Mouse (Mus musculus) heart, postnatal 36 days (tissue): Measurements from ENCODE around the gene Gm5269. TPM values are rescaled to one million over a fixed set of nuclear protein-coding genes. Genes with fewer than 3 reads are reported as not detected.

ENCODE experiments used
- DNase-seq, 2 experiments: peaks; one replicate each; pipeline ENCODE4 v3.0.0; 2021 to 2022
- intact Hi-C: fragments of 180-260 bp; cut with DNase I; formaldehyde crosslinking; loops from one replicate; pipeline ENCODE4 v1.15.1; 2025
- total RNA-seq, 2 experiments: library from RNA; stranded (reverse); gene quantifications; 2 replicates each; pipeline ENCODE4 v1.2.3; 2021

The Gm5269 gene
- total RNA-seq: not detected

DNA sequence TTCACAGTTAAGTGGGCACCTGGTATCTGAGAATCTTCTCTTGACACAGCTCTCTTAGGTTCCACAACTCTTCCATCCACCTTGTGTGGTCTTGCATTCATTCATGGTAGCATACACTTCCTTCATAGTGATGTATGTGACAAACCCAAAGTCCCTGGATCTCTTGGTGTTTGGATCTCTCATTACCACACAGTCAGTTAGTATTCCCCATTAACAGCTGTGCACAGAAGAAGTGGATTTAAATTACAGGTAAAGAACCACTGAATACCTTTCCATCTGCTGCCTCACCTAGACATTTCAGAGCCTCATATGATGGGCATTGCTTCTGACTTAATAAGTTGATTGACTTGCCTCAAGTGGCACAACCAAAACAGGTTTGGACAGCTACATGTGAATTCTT, at the start of gene Gm5269:
Gene Gm5269, minus strand, starts transcription at position 101 of the 400 bp plus-strand sequence.
- intact Hi-C loops: no loop called here
- DNase-seq: no peak

DNA sequence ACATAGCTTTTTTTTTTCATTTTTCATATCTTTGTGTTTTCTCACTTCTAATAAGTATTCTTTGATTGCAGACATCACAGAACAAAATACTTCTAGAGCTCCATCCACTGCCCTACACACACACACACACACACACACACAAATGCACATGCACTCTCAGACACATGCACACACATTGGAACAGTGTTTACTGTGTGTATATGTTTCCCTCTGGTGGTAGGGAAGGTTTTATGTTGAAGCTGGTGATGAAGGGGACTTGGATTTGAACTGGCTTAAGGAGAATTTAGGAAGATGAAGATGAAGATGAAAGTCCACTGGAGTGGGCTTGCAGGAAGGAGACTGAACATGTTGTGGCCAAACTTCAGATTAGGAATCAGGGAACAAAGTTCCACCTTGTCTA, 41.1 kb upstream of the Gm5269 start:
- intact Hi-C loops: loop anchor here (1.0 kb wide), 1 partner anchor 106 kb away; no protein-coding TSS in a partner anchor

DNA sequence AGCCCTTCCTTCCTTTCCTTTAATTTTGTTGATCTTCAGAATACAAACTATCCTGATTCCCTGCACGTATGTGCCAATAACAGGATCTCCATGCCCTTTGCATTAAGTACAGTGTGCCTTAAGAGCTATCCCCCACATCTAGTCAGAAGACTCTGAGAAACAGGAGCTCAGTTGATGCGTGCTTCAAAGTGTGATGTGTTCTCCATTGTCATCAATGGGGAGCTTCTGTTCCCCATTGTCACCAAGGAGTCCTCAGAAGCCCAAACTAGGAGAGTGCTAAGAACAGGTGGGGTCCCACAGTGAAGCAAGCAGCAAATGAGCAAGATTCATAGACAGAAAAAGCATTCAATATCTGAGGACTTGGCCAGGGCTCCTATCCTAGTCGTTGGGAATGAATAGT, 36.8 kb upstream of the Gm5269 start:
- intact Hi-C loops: loop anchor here (5.0 kb wide), 1 partner anchor 60 kb away; no protein-coding TSS in a partner anchor
- no peak for DNase-seq

More for the DNA sequence above, 41.1 kb upstream of the Gm5269 start:
- no peak for DNase-seq

DNA sequence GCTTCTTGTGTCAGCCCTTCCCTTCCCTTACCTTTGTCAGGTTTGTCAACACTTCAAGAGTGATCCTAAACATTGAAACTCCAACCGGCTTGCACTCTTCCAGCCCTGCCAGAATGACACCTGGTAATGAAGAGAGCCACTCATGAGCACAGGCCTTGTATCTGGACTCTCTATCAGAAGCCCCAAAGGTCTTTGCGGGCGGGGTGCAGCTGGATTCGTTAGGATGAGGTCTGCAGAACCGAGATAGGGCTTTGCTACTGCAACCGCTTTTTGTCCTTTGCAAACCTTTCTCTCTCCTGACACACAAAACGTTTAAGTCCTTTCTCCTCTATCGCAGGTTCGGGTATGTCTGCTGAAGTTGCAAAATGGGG, 36.3 kb upstream of the Gm5269 start, which contains the start of gene Slc40a1:
Gene Slc40a1, minus strand, starts transcription at position 131 of the 371 bp plus-strand sequence.
- intact Hi-C loops: loop anchor here (5.0 kb wide), 1 partner anchor 59 kb away; no protein-coding TSS in a partner anchor
- no peak for DNase-seq

DNA sequence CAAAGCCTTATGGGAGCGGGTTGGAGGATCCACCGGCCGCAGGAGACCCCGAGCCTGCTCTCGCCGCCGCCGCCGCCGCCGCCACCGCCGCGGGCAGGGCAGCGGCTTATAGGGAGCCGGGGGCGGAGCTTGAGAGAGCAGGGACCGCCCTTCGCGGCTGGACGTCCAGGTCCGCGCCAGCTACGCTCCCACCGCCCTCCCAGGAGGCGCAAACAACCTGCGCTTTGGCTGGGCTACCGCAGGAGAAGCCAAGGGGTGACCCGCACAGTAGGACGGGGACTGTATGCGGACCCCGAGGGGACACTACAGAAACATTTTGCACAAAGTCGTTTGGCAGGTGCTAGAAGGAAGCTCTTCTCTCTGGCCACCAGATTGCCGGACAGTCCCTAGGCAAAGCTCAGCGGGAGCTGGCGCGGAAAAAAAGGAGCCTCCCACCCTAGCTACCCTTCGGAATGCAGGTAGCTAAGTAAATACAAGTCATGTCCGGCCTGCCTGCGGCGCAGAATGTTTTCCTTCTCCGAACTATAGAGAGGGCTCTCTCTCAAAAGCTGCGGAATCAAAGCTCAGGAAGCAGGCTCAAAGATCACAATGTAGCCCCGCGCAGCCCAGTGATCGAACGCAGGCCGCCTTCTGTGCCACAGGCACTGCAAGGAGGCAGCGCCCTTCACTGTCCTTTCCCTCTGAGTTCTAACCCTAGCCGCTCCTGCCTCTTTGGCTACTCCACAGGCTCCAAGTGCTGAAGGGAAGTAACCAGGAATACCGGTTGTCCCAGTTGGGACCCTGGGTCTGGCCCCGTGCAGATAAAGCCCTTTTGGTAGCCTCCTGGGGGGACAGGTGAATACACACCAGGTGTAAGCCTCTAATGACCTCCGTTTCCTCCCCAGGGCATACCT, 35.7 kb upstream of the Gm5269 start:
- intact Hi-C loops: loop anchor here (5.0 kb wide), 1 partner anchor 58 kb away; no protein-coding TSS in a partner anchor
- DNase-seq: peak; percentile 82

DNA sequence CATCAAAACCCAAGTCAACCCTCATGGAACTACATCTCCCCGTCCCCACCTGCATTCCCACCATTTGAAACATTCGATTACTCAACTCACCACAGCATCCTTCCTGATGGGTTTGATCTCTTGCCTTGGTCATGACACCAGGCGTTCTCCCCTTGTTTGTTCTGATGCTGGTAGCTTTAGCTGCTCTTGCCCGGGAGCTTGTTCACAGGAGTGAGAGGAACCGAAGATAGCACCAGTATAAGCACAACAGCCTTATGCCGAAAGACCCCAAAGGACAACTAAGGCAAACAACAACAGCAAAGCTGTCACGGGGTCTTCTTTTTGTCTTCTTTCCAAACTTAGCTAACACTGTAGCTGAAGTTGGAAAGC, 35.0 kb upstream of the Gm5269 start:
- DNase-seq: no peak
- intact Hi-C loops: loop anchor here (5.0 kb wide), 1 partner anchor 58 kb away; no protein-coding TSS in a partner anchor

DNA sequence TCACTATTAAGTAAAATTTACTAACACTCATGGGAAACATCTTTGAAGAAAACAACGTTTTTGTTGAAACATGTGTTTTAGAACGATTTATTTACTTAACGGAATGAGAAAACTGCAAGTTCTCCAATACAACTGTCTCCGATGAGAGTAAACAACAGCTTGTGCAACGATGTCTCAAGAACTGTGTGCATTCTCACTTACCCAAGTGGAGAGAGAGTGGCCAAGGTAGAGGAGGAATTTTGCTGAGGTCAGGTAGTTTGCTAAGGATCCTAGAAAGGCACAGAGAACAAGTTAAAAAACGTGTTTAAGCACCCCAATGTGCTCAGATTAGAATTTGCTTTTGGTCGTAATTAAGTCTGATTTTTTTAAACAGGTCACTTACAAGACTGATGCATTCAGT, 34.4 kb upstream of the Gm5269 start:
- DNase-seq: no peak
- intact Hi-C loops: no loop called here

DNA sequence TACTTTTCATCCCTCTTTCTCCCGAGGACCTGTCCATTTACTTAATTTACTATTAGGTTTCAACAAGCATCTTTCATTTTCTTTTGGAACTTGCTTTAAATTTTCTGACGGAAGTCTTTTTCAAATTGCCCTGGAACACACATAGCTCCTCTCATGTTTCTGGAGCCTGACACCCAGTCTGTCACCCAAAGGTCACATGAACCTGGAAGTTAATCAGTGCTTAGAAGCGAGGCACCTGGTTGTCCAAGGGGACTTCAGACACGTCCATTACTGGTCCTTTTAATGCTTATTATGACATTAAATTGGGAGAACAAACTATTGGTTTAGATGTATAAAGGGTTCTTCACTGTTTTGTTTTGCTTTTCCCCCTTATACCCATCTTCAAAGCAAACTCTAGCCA, 33.2 kb upstream of the Gm5269 start:
- no peak for DNase-seq
- intact Hi-C loops: no loop called here

DNA sequence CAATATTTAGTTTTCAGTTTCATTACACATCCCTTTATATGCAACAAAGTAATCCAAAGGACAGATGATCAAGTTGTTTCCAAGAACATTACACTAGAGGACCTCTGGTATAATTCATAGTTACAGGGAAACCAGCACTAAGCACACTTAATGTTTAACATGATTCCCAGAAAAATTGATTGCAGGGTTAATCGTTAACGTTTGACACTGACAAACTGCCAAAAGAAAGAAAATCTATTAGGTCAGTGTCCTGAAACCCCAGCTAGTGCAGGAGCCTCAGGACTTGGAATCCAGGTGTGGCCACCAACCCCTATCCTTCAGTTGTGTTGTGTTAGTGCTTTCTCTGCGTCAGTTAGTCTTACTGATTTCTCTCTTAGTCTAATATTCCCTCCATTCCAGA, 30.6 kb upstream of the Gm5269 start:
- no peak for DNase-seq
- intact Hi-C loops: no loop called here

DNA sequence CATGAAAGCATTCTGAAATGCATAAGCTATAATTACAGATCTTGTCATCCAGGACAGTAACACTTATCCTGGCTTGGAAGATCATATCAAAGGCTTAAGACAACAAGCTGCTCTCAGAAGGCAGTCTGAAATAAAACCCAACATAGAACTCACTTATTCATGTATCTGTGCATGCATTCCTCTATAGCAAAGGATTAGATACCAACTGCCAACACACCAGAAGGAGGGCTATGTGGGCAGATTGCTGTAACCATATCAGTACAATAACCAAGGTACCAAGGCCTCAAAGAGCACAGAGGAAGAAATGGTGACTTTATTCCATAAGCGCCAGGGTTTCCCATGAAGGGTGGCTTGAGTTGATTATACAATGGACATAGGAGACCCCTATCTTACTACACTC, 29.7 kb upstream of the Gm5269 start:
- no peak for DNase-seq
- intact Hi-C loops: no loop called here

DNA sequence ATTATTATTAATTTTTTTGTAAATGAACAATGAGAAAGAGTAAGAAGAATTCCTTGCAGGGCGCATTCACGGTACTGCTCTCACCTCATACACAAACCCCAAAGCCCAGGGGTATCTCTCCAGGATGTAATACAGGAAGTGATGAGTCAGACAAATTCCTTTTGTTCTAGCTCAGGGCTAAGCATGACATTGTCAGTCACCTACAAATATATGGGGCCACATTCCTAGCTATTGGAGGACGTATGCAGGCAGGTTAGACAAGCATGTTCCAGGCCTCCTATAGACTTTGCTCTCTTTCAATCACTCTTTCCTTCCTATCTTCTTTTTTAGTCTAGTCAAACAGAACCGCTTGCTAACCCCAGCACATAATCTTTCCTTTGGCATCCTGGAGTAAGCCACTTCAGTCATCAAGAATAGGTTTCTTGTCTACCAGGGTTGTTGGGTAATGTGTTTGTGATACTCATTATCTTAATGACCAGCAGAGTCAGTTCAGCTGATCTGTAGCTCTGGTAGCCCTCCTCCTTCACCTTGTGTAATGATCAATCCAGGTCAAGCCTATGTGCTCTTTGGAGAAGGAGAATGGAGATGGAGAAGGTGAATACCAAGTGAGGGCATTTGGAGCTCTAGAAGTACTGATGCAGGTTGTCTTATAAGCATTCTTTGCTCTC, 27.2 kb upstream of the Gm5269 start:
- intact Hi-C loops: no loop called here
- DNase-seq: no peak

DNA sequence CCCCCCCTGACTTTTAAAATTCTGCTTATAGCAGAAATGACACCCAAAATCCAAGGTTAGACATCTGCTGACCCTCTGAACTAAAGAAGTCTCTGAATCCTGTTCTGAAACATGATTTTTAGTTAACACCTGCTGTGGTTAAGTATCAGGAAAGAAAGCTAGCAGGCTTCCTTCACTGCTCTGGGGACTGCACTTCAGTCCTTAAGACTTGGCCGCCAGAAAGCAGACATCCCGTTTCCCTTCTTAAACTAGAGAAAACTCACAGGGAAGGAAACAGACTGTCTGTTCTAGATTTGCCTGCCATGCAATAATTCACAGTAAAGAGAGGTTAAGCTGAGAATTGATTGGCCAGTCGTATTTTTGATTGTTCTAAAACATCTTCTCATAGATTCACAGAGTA, 26.1 kb upstream of the Gm5269 start:
- DNase-seq: no peak
- intact Hi-C loops: no loop called here

DNA sequence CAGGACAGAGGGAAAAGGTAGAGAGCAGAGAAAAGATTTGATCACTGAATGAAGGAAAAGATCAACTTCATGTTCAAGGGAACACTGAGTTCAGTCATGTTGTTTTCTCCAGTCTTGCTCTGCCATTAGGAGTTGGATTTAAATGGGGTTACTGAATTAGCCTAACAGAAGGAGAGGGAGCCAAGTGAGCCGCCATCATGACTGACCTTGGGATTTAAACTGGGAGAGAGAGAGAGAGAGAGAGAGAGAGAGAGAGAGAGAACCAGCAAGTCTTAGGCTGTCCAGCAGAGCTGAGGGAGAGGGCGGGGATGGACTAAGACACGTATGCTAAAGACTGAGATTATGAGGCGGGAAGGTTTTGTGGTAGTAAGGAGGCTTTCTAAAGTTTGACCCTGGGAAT, 24.2 kb upstream of the Gm5269 start:
- DNase-seq: no peak

DNA sequence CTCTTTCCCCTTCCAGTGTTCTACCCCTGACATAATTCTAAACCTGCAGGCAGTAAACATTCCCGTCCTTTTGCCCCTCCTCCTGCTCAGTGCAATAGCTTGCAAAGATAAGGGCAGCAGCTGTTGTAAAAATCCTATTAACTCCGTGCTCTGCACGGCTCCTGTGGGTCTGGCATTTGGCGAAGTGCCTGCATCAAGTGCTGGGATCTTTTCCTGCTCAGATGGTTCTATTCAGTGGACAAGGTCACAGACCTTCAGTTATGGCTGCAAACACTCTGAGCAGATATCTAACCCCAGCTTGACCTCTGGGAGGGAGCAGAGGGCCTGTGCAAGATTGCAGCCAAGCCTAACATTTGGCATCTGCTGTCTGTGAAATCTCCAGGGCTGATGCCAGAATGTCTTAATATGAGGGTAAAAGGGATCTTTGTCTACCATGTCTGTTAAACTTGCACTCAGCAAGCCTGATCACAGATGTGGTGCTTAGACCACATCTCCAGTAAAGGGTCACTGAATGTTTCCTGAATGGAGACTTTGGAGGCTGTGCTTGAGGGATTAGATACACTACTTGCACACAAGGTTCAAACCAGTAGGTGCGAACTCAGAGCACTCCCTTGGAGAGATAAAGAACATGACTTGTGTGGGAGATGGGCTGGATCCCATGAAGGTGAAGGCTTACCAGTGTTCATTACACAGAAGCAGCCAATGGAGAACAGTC, 15.2 kb upstream of the Gm5269 start:
- intact Hi-C loops: no loop called here
- peak; percentile 13 to 41 for DNase-seq

More for the DNA sequence above, 24.2 kb upstream of the Gm5269 start:
- intact Hi-C loops: no loop called here

DNA sequence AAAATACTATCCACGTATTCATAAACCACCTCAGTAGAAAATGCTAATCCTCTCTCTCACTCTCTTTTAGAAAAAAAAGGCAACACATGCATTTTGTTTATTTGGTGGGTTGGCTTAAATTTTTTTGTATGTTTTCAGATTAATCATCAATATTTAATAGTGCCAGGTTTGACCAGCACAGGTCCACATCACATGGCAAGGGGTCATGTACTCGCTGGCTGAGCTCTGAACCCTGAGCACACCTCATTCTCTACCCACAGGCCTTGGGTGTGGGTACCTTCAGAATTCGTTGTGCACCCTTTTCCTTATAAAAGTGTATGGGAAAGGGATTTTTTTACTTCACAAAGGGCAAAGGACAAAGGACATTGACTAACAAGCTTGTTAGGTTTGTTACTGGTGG, 14.1 kb upstream of the Gm5269 start:
- no peak for DNase-seq
- intact Hi-C loops: no loop called here

DNA sequence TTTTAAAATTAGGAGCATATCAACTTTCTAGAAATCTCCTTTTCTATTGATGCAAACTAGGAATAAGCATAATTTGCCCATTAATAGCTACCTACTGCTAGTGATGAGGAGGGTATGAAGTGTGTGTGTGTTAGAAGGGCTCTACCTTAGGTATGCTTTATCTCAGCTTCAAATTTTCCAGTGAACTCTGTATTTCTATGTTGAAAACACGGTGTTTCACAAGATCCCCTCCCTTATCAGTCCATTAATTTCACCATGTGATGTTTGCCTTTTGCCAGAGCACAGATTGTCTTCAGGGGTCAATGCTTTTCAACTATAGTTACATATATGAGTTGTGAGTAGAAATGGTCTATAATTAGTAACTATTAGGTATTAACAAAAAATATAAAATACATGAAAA, 8.0 kb upstream of the Gm5269 start:
- no peak for DNase-seq
- intact Hi-C loops: no loop called here

DNA sequence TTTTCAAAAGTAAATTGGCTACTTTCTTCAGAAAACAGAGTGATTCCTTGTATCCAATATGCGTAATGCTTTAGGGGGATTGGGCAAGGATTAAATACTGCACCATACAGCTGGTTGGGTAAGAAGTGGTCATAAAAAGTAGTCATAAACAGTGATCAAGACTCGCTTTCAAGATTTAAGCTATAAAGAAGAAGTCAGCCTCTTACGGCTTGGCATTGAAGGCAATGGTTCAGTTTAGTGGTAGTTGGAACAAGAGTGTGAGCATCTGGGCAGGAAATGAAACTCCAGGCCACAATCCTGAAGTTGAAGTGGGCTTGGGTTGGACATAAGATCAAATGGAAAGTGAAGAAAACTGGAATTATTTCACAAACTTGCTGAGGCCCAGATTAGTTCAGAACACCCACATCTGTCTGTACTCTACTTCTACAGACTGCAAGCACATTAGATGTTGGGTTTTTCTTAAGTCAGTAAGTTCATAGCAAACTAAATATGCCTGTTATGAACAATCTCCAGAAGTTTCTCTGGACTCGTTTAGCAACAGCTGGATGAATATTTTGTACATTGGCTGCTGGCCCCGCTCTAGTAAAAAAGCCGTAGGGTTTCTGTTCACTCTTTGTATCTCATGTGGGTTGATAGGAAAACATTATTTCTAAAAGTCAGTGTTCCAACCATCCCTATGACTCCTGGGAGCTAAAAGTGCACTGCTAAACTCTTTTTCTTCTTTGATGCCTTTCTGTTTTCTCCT, 4.3 kb upstream of the Gm5269 start:
- peak; percentile 10 to 13 for DNase-seq

DNA sequence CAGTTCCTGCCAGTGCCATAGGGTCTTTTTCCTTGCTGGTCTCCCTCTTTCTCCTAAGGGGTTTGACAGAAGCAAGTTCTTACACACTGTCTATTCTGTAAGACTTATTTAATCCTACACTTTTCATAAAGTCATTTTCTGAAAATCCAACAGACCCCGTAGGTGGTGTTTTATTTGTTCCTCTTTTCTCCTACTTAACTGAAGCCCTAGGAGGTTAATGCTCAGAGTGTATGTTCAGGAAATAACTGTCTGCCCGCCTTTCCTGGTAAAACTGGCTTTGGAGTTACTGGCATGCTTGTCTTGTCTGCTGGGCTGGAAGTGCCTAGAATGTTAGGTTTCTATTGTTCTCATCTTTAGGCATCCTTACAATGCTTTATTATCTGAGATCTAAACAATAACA, 1.9 kb upstream of the Gm5269 start:
- DNase-seq: no peak
- intact Hi-C loops: no loop called here

More for the DNA sequence above, 4.3 kb upstream of the Gm5269 start:
- intact Hi-C loops: no loop called here

DNA sequence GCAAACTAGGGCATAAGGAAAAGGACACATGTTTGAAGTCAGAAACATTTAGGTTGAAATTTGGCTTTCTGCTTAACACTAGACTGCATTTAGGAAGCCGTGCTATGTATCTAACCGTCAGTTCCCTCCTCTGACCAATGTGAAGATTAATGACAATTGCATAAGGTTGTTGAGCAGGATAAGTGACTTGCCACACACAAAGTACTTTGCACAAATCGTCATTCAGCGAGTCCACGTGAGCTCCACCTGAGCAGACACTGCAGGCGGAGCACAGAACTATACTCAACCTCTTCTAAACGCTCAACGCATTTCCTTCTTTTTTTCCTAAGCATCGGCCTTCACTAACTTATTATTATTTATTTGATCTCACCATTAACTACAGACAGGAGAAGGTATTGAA, 3.3 kb downstream of the Gm5269 start:
- intact Hi-C loops: no loop called here
- no peak for DNase-seq

DNA sequence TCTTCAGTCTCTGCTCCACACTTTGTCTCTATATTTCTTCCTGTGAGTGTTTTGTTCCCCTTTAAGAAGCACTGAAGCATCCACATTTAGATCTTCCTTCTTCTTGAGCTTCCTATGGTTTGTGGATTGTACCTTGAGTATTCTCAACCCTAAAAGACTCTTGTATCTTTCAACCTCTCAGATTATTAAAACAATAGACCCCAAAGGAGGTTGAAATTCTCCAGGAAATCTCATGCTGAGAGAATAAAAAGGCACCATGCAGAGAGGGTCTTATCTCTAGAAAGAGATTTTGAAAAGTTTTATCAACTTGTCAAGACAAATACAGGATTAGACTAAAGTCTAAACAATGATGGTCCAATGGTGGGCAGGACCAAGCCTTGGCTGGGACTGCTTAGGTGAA, 6.7 kb downstream of the Gm5269 start:
- no peak for DNase-seq
- intact Hi-C loops: no loop called here
